Mouse (Mus musculus) stomach, postnatal 0 days (tissue): ENCODE results near the gene Cela3b.

Experiments used
- CTCF ChIP-seq: IDR thresholded peaks from 2 replicates; pipeline ENCODE4 v1.5.1; 2016; ENCODE audit warnings: antibody characterized with exemption, low read depth, mild to moderate bottlenecking, moderate library complexity
- EP300 ChIP-seq: optimal IDR thresholded peaks from 2 replicates; pipeline ENCODE3; 2016; ENCODE audit warnings: antibody characterized with exemption

- no peak for TF ChIP-seq CTCF
- TF ChIP-seq EP300 = no peak
Observed at GRCm38 (mm10) chr4:137387482-137388058, 42.8 kb downstream of the Cela3b start.
